Mouse (Mus musculus) hindbrain, embryonic 16.5 days (tissue): ENCODE data around the gene Adgrg7. TPM values are rescaled to one million over a fixed set of nuclear protein-coding genes. Genes with fewer than 3 reads are reported as not detected.

Experiments used
- ATAC-seq: fragments of 200-750 bp; cut with Nextera tagmentation; 2 replicates; pipeline ENCODE4 v1.8.0; 2017; ENCODE audit warnings: moderate TSS enrichment, moderate library complexity
- H3K27ac ChIP-seq: fragments of 300-500 bp; sonication (generic); 2 replicates; pipeline ENCODE4 v1.5.1; 2014; ENCODE audit warnings: low read depth, mild to moderate bottlenecking, control low read depth, low read length, moderate library complexity
- H3K27me3 ChIP-seq: fragments of 300-500 bp; sonication (generic); replicated peaks from 2 replicates; pipeline ENCODE4 v1.6.1; 2014; ENCODE audit warnings: low read length; ENCODE audit not compliant: control insufficient read depth, insufficient read depth
- H3K36me3 ChIP-seq: fragments of 300-500 bp; sonication (generic); 2 replicates; pipeline ENCODE4 v1.6.1; 2014; ENCODE audit warnings: mild to moderate bottlenecking, low read length, moderate library complexity, mixed read lengths; ENCODE audit not compliant: control insufficient read depth, insufficient read depth
- H3K4me1 ChIP-seq: fragments of 300-500 bp; sonication (generic); 2 replicates; pipeline ENCODE4 v1.6.1; 2014; ENCODE audit warnings: low read depth, low read length; ENCODE audit not compliant: control insufficient read depth, insufficient read depth
- H3K4me2 ChIP-seq: fragments of 300-500 bp; sonication (generic); 2 replicates; pipeline ENCODE4 v1.6.1; 2014; ENCODE audit warnings: mild to moderate bottlenecking, low read length, control low read depth, moderate library complexity
- H3K4me3 ChIP-seq: fragments of 300-500 bp; sonication (generic); 2 replicates; pipeline ENCODE4 v1.5.1; 2014; ENCODE audit warnings: mild to moderate bottlenecking, low read length, control low read depth, moderate library complexity
- H3K9ac ChIP-seq: fragments of 300-500 bp; sonication (generic); 2 replicates; pipeline ENCODE4 v1.6.1; 2014; ENCODE audit warnings: low read depth, mild to moderate bottlenecking, control low read depth, low read length, moderate library complexity
- H3K9me3 ChIP-seq: fragments of 300-500 bp; sonication (generic); 2 replicates; pipeline ENCODE4 v1.6.1; 2014; ENCODE audit warnings: mild to moderate bottlenecking, low read length, moderate library complexity; ENCODE audit not compliant: control insufficient read depth
- WGBS: fragments of 180-500 bp; shearing (Covaris S2); extraction: QIAGEN DNeasy Blood & Tissue Kit; methylation state at CpG from one replicate; pipeline ENCODE4 v1.1.7; 2014; 5-methylcytosine and 5-hydroxymethylcytosine counted together
- polyA plus RNA-seq: library from polyadenylated mRNA; unstranded; fragments of >200 nt; fragmentation: Nextera tagmentation; extraction: Ambion mirVana; gene quantifications from 2 replicates; pipeline ENCODE4 v1.2.1, GENCODE M21; 2015

Gene Adgrg7
- polyA plus RNA-seq, 1 experiment from 2014 or later, result not detected

DNA sequence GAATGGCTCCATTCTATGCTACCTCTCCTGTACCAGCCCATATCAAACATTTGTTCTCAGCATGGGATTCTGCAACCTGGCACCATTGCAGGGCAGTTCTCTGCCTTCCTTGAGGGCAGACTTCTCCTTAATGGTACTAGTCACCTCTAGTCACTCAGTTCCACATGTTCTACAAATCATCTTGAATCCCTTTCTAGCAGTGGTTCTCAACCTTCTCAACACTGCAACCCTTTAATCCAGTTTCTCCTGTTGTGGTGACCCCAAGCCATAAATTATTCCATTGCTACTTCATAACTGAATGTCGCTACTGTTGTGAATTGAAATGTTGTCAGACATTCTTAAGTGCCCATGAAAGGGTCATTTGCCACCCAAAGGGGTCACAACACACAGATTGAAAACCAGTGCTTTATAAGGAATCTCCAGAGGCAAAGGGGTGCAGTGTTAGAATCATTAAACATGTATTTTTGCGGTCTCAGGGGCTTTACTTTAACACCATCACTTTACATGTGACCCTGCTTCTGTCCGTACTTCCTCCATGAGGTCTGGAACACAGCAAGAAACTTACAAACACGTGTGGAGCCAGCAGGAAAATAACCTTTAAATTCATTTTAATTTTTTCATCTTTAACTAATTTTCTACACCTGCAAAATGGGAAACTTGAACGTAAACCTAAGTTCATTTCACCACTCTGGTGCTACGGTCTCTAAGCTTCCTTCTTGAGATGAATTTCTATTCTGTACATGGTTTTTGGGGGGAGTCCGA lies 1.1 kb downstream of the Adgrg7 start:
- no peak overlapping the region for H3K27ac ChIP-seq
- H3K36me3 ChIP-seq, result no peaks in the 10 kb centered on the region
- WGBS, result 85% methylated on average over 7 of the region's 7 CpGs
- H3K4me1 ChIP-seq, result no peaks in the 10 kb centered on the region
- no peak overlapping the region for H3K4me2 ChIP-seq
- no peak overlapping the region for H3K4me3 ChIP-seq
- no peak for ATAC-seq
- no peaks in the 10 kb centered on the region for H3K27me3 ChIP-seq
- no peak overlapping the region for H3K9ac ChIP-seq
- H3K9me3 ChIP-seq, result no peaks in the 10 kb centered on the region

DNA sequence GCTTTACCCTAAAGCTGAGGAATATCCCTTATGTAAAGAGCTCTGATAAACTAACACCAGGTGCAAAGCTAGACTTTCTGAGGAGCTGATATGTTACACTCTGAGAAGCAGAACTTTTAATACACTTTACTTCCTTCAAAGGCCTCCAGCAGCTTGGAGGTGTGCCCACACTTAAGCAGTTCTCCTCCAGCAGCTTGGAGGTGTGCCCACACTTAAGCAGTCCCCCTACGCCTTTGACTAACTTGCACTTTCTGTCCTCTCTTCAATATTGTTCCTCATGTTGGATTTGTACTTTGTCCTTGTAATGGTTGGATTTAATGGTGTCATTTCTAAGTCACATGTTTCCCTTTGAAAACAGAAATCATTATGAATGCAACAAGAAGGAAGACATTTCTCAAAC lies 1.9 kb downstream of the Adgrg7 start:
- 80% methylated on average over 1 of the region's 1 CpGs for WGBS
- Histone ChIP-seq H3K27me3 (no peaks in the 10 kb centered on the region), H3K4me2 (no peak overlapping the region), H3K27ac (no peak overlapping the region), H3K36me3 (no peaks in the 10 kb centered on the region), H3K4me3 (no peak overlapping the region), H3K4me1 (no peaks in the 10 kb centered on the region), H3K9me3 (no peaks in the 10 kb centered on the region), H3K9ac (no peak overlapping the region)
- no peak for ATAC-seq

DNA sequence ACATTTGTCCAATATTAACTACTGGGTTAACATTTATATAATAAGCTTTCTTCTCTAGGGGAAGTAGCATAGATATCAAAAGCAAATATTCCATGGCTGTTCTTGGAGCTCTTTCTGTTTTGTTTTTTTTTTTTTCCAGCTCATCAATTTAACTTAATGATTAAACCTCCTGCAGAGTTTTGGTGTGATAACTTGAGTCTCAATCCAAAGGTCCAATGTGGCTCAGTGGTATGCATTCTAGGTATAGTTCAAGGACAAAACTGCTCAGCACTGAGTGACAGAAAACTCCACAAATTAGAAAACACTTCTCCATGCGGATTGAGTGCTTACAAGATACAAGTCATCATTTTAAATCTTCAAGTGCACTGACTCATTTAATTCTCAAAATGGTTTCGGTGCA lies 9.7 kb downstream of the Adgrg7 start:
- H3K4me2 ChIP-seq, result no peak overlapping the region
- no peaks in the 10 kb centered on the region for H3K4me1 ChIP-seq
- no peak overlapping the region for H3K9ac ChIP-seq
- no peak overlapping the region for H3K27ac ChIP-seq
- no peak overlapping the region for H3K4me3 ChIP-seq
- H3K36me3 ChIP-seq, result no peaks in the 10 kb centered on the region
- H3K27me3 ChIP-seq, result no peaks in the 10 kb centered on the region
- WGBS, result 95% methylated on average over 2 of the region's 2 CpGs
- H3K9me3 ChIP-seq, result no peaks in the 10 kb centered on the region
- no peak for ATAC-seq

DNA sequence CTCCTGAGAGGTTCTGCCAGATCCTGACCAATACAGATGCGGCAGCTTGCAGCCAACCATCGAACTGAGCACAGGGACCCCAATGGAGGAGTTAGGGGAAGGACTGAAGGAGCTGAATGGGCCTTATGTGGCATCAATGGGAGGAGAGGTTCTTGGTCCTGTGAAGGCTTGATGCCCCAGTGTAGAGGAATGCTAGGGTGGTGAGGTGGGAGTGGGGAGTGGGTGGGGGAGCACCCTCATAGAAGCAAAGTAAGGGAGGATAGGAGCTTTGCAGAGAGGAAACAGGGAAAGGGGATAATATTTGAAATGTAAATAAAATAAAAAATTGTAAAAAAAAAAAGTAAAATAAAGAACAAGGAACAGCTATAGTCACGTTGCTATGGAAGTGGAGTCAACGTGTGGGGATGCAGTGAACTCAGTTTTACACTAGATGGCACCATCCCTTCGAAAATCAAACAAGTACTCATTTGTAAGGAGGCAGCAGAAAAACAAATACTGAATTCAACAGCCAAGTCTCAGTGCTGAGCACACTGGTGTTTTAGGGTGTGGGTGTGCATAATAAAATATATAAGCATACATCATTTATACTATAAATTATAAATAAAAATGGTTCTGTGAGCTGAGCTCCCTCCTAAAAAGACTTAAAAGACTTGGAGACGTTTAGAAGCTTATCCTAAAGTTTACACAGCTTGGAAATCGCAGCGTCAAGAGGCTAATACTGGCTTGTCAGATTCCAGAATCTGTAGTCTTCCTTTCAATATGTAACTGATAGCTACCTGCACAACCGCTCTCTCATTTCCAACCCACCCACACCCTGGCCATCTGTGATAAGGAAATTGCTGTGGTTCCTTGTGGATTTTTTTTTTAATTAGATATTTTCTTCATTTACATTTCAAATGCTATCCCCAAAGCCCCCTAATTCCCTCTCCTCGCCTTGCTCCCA lies 24.2 kb downstream of the Adgrg7 start:
- WGBS, result 54% methylated on average over 10 of the region's 10 CpGs
- Histone ChIP-seq H3K9ac (no peak overlapping the region), H3K9me3 (no peaks in the 10 kb centered on the region), H3K27me3 (no peaks in the 10 kb centered on the region), H3K36me3 (no peaks in the 10 kb centered on the region), H3K4me2 (no peak overlapping the region; the same call in 1 of the 2 replicates), H3K27ac (no peak overlapping the region), H3K4me1 (no peaks in the 10 kb centered on the region), H3K4me3 (no peak overlapping the region)
- ATAC-seq, result peak; percentile 92

DNA sequence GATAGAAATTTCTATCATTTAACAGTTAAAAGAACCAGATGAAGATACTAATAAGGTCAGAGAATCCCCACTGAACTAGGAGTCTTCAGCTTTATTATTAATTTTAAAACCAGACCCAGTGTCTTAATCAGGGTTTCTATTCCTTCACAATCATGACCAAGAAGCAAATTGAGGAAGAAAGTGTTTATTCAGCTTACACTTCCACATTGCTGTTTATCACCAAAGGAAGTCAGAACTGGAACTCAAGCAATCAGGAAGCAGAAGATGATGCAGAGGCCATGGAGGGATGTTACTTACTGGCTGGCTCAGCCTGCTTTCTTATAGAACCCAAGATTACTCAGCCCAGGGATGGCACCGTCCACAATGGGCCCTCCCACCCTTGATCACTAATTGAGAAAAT lies 66.6 kb downstream of the Adgrg7 start:
- no peaks in the 10 kb centered on the region for H3K27me3 ChIP-seq
- H3K27ac ChIP-seq, result no peak overlapping the region
- no peaks in the 10 kb centered on the region for H3K9me3 ChIP-seq
- H3K4me1 ChIP-seq, result no peaks in the 10 kb centered on the region
- H3K9ac ChIP-seq, result no peak overlapping the region
- no peak overlapping the region for H3K4me3 ChIP-seq
- no peak for ATAC-seq
- H3K36me3 ChIP-seq, result no peaks in the 10 kb centered on the region
- WGBS, result 11% methylated on average over 1 of the region's 1 CpGs
- H3K4me2 ChIP-seq, result no peak overlapping the region

DNA sequence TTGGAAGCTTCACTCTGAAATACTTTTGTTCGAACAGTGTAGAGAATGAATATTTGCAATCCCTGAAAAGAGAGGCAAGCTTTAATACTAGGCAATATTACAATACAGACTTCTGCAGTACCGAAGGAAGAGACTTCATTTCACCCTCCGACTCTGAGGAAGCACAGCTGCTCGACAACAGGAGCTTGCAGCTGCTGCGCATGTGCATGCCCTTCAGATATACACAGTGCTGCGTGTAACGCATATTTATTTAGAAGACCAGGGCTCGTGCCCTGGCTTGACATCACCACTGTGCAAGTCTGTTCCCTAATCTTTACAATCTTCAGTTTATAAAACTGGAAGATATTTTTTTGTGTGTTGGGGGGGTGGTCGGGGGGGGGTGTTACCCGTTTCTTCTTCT lies 70.7 kb downstream of the Adgrg7 start:
- Histone ChIP-seq H3K27ac (no peak overlapping the region), H3K36me3 (no peaks in the 10 kb centered on the region), H3K4me3 (no peak overlapping the region), H3K9ac (no peak overlapping the region), H3K4me1 (no peaks in the 10 kb centered on the region), H3K9me3 (no peaks in the 10 kb centered on the region), H3K27me3 (no peaks in the 10 kb centered on the region), H3K4me2 (no peak overlapping the region)
- 82% methylated on average over 10 of the region's 10 CpGs for WGBS
- no peak; the same call in 1 of the 2 replicates for ATAC-seq

DNA sequence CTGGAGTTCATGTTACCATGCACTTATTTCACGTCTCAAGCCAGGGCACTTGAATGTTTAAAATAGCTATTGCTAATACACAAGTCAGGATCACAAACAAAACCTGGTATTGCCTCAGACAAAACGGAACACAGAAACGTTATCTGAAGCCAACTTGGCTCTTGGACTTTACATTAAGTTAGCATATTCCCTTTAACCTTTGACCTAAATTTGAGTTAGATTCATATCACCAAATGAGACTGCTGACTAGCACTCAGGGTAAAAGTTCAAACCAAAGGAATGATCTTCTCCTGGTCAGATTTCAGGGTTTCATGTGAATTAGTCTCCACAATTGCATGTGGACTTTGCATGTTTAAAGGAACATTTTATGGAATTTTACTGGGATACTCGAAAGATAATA lies 73.3 kb downstream of the Adgrg7 start:
- ATAC-seq, result no peak
- no peak overlapping the region for H3K27ac ChIP-seq
- no peaks in the 10 kb centered on the region for H3K9me3 ChIP-seq
- no peak overlapping the region for H3K4me2 ChIP-seq
- 76% methylated on average over 4 of the region's 4 CpGs for WGBS
- H3K27me3 ChIP-seq, result no peaks in the 10 kb centered on the region
- H3K36me3 ChIP-seq, result no peaks in the 10 kb centered on the region
- no peak overlapping the region for H3K4me3 ChIP-seq
- no peaks in the 10 kb centered on the region; the same call in 1 of the 2 replicates for H3K4me1 ChIP-seq
- H3K9ac ChIP-seq, result no peak overlapping the region

DNA sequence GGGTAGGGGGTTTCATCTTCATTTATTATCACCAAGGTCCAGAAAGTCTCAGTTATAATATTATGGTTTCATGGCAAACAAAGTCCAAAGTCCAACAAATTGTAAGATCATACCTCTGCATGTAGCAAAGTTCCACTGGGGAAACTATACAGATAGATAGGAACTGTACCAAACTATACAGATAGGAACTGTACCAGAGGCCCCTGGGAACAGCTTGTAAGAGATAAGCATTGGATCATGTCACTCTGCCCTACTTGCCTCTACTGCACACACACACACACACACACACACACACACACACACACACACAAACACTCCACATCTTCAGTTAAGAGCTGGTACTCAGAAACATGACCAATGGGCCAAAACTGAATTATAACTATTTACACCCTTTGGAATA lies 76.6 kb downstream of the Adgrg7 start:
- H3K27ac ChIP-seq, result no peak overlapping the region
- H3K4me2 ChIP-seq, result no peak overlapping the region
- H3K4me1 ChIP-seq, result peaks cover 11% of the 10 kb centered on the region
- H3K27me3 ChIP-seq, result no peaks in the 10 kb centered on the region
- no peaks in the 10 kb centered on the region for H3K36me3 ChIP-seq
- H3K4me3 ChIP-seq, result no peak overlapping the region
- ATAC-seq, result no peak
- H3K9me3 ChIP-seq, result no peaks in the 10 kb centered on the region
- no peak overlapping the region for H3K9ac ChIP-seq
